Mouse (Mus musculus): Measurements from ENCODE around the gene Syt16. TPM values are rescaled to one million over a fixed set of nuclear protein-coding genes. Genes with fewer than 3 reads are reported as not detected.

Gene Syt16
- total and polyA plus RNA-seq, 2 experiments from 2014 or later: 67.6 to 90.9 TPM

DNA sequence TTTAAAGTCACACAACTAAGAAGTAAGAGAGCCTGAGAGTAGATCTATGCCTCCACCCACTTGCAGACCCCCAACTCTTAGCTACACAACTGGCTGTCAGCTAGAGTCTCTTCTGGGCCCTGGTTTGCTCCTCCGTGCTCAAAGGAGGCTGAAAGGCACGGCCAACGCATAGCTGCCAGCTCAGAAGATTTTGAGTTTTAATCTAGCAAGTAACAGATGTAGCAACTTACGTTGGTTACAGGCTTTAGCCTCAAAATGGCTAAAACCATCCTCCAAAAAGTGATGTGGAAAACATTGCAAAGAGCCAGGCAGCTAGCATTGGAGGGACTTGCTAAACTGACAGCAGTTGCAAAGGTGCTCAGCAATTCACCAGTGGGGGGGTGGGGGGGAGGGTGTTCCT is 293.5 kb downstream of the Syt16 start:
- Histone ChIP-seq H3K4me3 (ENCODE audit: low read length) (no peak overlapping the region), H3K4me2 (ENCODE audit: low read depth, low read length) (no peak overlapping the region), H3K27ac (no peak overlapping the region), H3K9ac (replicated peaks; ENCODE audit: low read length) (no peak overlapping the region), H3K9me3 (ENCODE audit: low read length) (no peaks in the 10 kb centered on the region), H3K36me3 (ENCODE audit: insufficient read depth, low read length) (no peaks in the 10 kb centered on the region), H3K27me3 (ENCODE audit: insufficient read depth, low read length) (no peaks in the 10 kb centered on the region), H3K4me1 (ENCODE audit: insufficient read depth, low read length) (no peaks in the 10 kb centered on the region)
- no peak for ATAC-seq
- WGBS: 82% methylated on average over 4 of the region's 4 CpGs
- no peak for TF ChIP-seq CTCF (IDR thresholded peaks at IDR 0.05; ENCODE audit: low read depth)
- DNase-seq (ENCODE audit: low spot score): no peak

DNA sequence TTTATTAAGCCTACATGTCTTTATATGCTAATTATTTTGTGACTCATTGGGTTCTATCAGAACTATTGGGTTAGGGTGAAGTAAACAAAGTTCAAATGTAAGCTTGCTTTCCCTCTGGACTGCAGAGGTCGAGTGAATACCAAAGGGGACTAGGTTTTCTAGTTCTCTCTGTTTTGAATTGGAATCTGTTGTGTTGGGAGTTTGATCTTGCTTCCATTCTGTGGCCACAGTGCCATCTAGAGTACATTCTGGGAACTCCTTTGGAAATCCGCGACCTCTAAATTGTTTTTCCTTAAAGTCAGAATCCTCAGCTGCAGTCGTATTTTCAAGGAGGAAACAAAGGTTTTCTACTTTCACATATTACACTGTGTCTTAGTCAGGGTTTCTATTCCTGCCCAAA is 296.2 kb downstream of the Syt16 start:
- no peak for ATAC-seq
- H3K4me3 ChIP-seq (ENCODE audit: low read length): no peak overlapping the region
- H3K27me3 ChIP-seq (ENCODE audit: insufficient read depth, low read length): no peaks in the 10 kb centered on the region
- no peak overlapping the region for H3K9ac ChIP-seq (replicated peaks; ENCODE audit: low read length)
- peak; percentile 78 for DNase-seq (ENCODE audit: low spot score)
- no peaks in the 10 kb centered on the region for H3K9me3 ChIP-seq (ENCODE audit: low read length)
- H3K4me1 ChIP-seq (ENCODE audit: insufficient read depth, low read length): no peaks in the 10 kb centered on the region
- WGBS: 4% methylated on average over 4 of the region's 4 CpGs
- peak; percentile 84 for TF ChIP-seq CTCF (IDR thresholded peaks at IDR 0.05; ENCODE audit: low read depth)
- H3K27ac ChIP-seq: no peak overlapping the region
- no peak overlapping the region for H3K4me2 ChIP-seq (ENCODE audit: low read depth, low read length)
- no peaks in the 10 kb centered on the region for H3K36me3 ChIP-seq (ENCODE audit: insufficient read depth, low read length)

DNA sequence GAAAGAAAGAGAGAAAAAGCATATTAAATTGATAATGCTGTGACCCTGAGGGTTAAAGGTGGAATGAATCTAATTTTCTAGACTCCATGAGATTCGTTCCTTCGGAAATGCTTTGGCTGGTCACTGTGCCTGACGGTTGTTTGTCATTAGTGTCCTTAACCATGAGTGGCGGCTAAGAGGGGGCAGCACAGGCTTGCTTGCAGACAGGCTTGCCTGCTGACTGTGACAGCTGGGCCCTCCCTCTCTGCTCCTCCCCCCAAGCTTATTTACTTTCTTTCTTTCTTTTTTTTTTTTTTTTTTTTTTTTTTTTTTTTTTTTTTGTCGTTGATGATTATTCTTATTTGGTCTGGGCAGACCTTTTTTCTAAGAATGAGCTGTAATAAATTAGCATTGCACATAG is 298.9 kb downstream of the Syt16 start:
- no peak for TF ChIP-seq CTCF (IDR thresholded peaks at IDR 0.05; ENCODE audit: low read depth)
- Histone ChIP-seq H3K9ac (replicated peaks; ENCODE audit: low read length) (no peak overlapping the region), H3K9me3 (ENCODE audit: low read length) (no peaks in the 10 kb centered on the region), H3K36me3 (ENCODE audit: insufficient read depth, low read length) (no peaks in the 10 kb centered on the region), H3K4me1 (ENCODE audit: insufficient read depth, low read length) (no peaks in the 10 kb centered on the region), H3K27ac (no peak overlapping the region), H3K4me2 (ENCODE audit: low read depth, low read length) (no peak overlapping the region), H3K4me3 (ENCODE audit: low read length) (no peak overlapping the region), H3K27me3 (ENCODE audit: insufficient read depth, low read length) (no peaks in the 10 kb centered on the region)
- no peak for DNase-seq (ENCODE audit: low spot score)
- no peak for ATAC-seq
- 44% methylated on average over 5 of the region's 5 CpGs for WGBS

DNA sequence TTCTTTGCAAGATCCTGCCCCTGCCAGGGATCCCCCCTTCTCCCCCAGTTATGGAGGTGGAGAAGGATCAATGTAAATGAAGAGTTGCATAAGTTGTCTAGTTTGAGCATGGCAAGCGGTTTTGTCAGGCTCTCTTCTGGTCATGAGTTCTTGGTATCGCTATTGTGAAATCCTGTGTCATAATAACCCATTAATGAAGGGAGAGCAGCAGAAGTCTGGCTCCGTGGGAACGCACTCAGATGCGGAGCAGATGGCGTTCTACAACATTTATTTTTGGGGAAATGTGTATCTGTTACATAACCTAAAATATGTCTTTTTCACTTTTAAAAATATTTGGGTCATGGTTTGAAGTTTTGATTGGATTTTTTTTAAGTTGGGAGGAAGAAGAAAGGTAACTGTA is 304.1 kb downstream of the Syt16 start:
- Histone ChIP-seq H3K4me3 (ENCODE audit: low read length) (no peak overlapping the region), H3K36me3 (ENCODE audit: insufficient read depth, low read length) (no peaks in the 10 kb centered on the region), H3K4me2 (ENCODE audit: low read depth, low read length) (no peak overlapping the region), H3K4me1 (ENCODE audit: insufficient read depth, low read length) (no peaks in the 10 kb centered on the region), H3K9me3 (ENCODE audit: low read length) (no peaks in the 10 kb centered on the region), H3K9ac (replicated peaks; ENCODE audit: low read length) (no peak overlapping the region), H3K27me3 (ENCODE audit: insufficient read depth, low read length) (no peaks in the 10 kb centered on the region), H3K27ac (no peak overlapping the region)
- TF ChIP-seq CTCF (IDR thresholded peaks at IDR 0.05; ENCODE audit: low read depth): no peak
- 74% methylated on average over 6 of the region's 6 CpGs for WGBS
- no peak for ATAC-seq
- DNase-seq (ENCODE audit: low spot score): no peak

DNA sequence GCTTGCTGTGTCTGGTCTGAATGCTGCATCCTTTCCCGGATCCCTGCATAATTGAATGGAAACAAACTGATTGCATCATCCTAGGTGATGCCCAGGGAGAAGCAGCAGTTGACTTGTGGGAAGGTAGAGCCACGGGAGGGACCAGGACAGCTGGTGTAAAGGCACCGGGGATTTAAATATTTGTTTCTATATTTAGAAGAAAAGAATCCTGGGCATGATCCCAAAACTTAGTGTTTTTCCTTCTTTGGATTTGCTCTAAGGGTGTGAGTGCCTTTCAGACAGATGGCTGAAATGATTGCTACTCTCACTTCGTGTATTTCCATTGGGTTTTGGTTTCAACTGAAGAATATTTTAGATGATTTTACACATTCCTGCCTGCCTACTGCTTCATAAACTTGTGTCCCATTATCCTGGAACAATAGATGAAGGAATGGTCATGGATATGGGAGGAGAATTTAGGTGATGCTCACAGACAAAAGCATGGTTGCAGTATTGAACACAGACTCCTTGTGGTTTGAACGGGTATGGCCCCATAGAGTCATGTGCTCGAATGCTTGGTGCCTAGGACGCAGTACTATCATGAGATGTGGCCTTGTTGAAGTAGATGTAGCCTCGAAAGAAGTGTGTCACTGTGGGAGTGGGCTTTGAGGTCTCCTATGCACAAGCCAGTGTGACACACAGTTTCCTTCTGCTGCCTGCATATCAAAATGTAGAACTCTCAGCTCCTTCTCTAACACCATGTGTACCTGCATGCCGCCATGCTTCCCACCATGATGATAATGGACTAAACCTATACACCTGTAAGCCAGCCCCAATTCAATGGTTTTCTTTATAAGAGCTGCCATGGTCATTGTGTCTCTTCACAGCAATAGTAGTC is 306.2 kb downstream of the Syt16 start:
- Histone ChIP-seq H3K27me3 (ENCODE audit: insufficient read depth, low read length) (no peaks in the 10 kb centered on the region), H3K36me3 (ENCODE audit: insufficient read depth, low read length) (no peaks in the 10 kb centered on the region), H3K9ac (replicated peaks; ENCODE audit: low read length) (no peak overlapping the region), H3K4me3 (ENCODE audit: low read length) (no peak overlapping the region), H3K4me2 (ENCODE audit: low read depth, low read length) (no peak overlapping the region), H3K27ac (0 out of 2 replicates have a peak overlapping the region, but pooled peaks have one; percentile 7), H3K4me1 (ENCODE audit: insufficient read depth, low read length) (no peaks in the 10 kb centered on the region), H3K9me3 (ENCODE audit: low read length) (no peaks in the 10 kb centered on the region)
- TF ChIP-seq CTCF (IDR thresholded peaks at IDR 0.05; ENCODE audit: low read depth): no peak
- no peak for ATAC-seq
- WGBS: 69% methylated on average over 9 of the region's 9 CpGs
- DNase-seq (ENCODE audit: low spot score): no peak

DNA sequence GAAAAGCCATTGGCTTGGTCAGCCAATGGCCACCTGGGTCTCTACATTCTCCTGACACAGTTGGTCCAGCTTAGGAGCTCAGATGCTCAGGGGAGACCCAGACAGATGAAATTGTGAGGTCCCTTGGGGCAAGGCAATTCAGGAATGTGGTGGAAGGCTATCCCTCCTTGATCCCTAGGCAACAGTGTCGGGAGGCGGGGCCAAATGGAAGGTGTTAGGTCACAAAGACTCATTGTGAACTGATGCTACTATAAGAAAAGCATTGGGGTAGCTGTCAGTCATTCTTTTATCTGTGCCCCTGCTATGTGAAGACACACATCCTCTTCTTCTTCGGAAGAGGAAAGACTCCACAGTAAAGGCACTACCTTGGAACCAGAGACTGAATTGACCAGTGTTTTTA is 315.1 kb downstream of the Syt16 start:
- no peak for TF ChIP-seq CTCF (IDR thresholded peaks at IDR 0.05; ENCODE audit: low read depth)
- Histone ChIP-seq H3K4me1 (ENCODE audit: insufficient read depth, low read length) (no peaks in the 10 kb centered on the region), H3K4me3 (ENCODE audit: low read length) (no peak overlapping the region), H3K27me3 (ENCODE audit: insufficient read depth, low read length) (no peaks in the 10 kb centered on the region), H3K9me3 (ENCODE audit: low read length) (no peaks in the 10 kb centered on the region), H3K27ac (no peak overlapping the region), H3K36me3 (ENCODE audit: insufficient read depth, low read length) (no peaks in the 10 kb centered on the region), H3K9ac (replicated peaks; ENCODE audit: low read length) (no peak overlapping the region), H3K4me2 (ENCODE audit: low read depth, low read length) (no peak overlapping the region)
- DNase-seq (ENCODE audit: low spot score) (no peak), ATAC-seq (no peak)
- WGBS: 59% methylated on average over 3 of the region's 3 CpGs

DNA sequence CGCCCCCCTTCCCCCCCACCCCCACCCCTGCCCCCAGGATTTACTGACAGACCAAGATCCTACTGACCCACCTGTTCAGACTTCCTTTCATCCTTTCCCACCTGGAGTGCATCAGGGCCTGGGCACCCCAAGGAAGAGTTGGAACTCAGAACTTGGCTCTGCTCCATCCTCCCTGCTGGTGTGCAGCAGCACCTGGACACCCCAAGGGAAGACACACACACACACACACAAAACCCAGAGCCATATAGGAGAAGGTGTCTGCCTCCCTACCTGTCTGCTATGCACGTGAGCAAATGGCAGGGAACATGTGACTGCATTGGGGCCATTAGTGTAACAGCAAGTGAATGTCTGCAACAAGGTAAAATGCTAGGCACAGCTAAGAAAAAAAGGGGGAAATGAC is 317.8 kb downstream of the Syt16 start:
- no peak for ATAC-seq
- Histone ChIP-seq H3K4me1 (ENCODE audit: insufficient read depth, low read length) (no peaks in the 10 kb centered on the region), H3K27ac (no peak overlapping the region), H3K9me3 (ENCODE audit: low read length) (no peaks in the 10 kb centered on the region), H3K36me3 (ENCODE audit: insufficient read depth, low read length) (no peaks in the 10 kb centered on the region), H3K27me3 (ENCODE audit: insufficient read depth, low read length) (no peaks in the 10 kb centered on the region), H3K9ac (replicated peaks; ENCODE audit: low read length) (no peak overlapping the region), H3K4me2 (ENCODE audit: low read depth, low read length) (no peak overlapping the region), H3K4me3 (ENCODE audit: low read length) (no peak overlapping the region)
- DNase-seq (ENCODE audit: low spot score): no peak
- no peak for TF ChIP-seq CTCF (IDR thresholded peaks at IDR 0.05; ENCODE audit: low read depth)
- WGBS: 62% methylated on average over 2 of the region's 2 CpGs

All from hindbrain, postnatal 0 days (tissue).